Mouse (Mus musculus): ENCODE data around the gene Tfcp2l1.

Gene Tfcp2l1

GRCm38 (mm10) chr1:118658716-118659115, 31.0 kb downstream of the Tfcp2l1 start:
- no peak for DNase-seq

- DNase-seq = no peak
These were observed 33.2 kb downstream of the Tfcp2l1 start for GRCm38 (mm10) chr1:118660880-118661465.

GRCm38 (mm10) chr1:118663062-118663461, 35.3 kb downstream of the Tfcp2l1 start:
- no peak for DNase-seq

- DNase-seq = no peak
These were observed 39.8 kb downstream of the Tfcp2l1 start for GRCm38 (mm10) chr1:118667536-118667935.

GRCm38 (mm10) chr1:118672196-118672595, 44.5 kb downstream of the Tfcp2l1 start:
- peak; percentile 51 for DNase-seq

GRCm38 (mm10) chr1:118674176-118674575, 46.4 kb downstream of the Tfcp2l1 start:
- no peak for DNase-seq

GRCm38 (mm10) chr1:118681980-118682379, 54.2 kb downstream of the Tfcp2l1 start:
- DNase-seq = no peak

GRCm38 (mm10) chr1:118683686-118684085, 55.9 kb downstream of the Tfcp2l1 start:
- DNase-seq = no peak

GRCm38 (mm10) chr1:118687726-118688125, 60.0 kb downstream of the Tfcp2l1 start:
- DNase-seq = no peak

GRCm38 (mm10) chr1:118689830-118690229, 62.1 kb downstream of the Tfcp2l1 start:
- no peak for DNase-seq

- no peak for DNase-seq
These were observed 66.7 kb downstream of the Tfcp2l1 start for GRCm38 (mm10) chr1:118694436-118694835.

GRCm38 (mm10) chr1:118697906-118698305, 70.2 kb downstream of the Tfcp2l1 start:
- DNase-seq = no peak

- DNase-seq = no peak
These were observed 71.6 kb downstream of the Tfcp2l1 start for GRCm38 (mm10) chr1:118699118-118699890.

GRCm38 (mm10) chr1:118699961-118700360, 72.2 kb downstream of the Tfcp2l1 start:
- DNase-seq = no peak

- DNase-seq = no peak
These were observed 83.9 kb downstream of the Tfcp2l1 start for GRCm38 (mm10) chr1:118711606-118712005.

- no peak for DNase-seq
These were observed 88.5 kb downstream of the Tfcp2l1 start for GRCm38 (mm10) chr1:118716225-118716624.

- DNase-seq = no peak
These were observed 90.3 kb downstream of the Tfcp2l1 start for GRCm38 (mm10) chr1:118718055-118718454.

GRCm38 (mm10) chr1:118719699-118720098, 92.0 kb downstream of the Tfcp2l1 start:
- DNase-seq = no peak

- no peak for DNase-seq
These were observed 92.8 kb downstream of the Tfcp2l1 start for GRCm38 (mm10) chr1:118720474-118721095.

GRCm38 (mm10) chr1:118727075-118727474, 99.3 kb downstream of the Tfcp2l1 start:
- DNase-seq = no peak

GRCm38 (mm10) chr1:118728796-118729195, 101.1 kb downstream of the Tfcp2l1 start:
- DNase-seq = no peak

Measured in retina, postnatal 1 day (tissue).